Mouse (Mus musculus): ENCODE measurements around the gene Pqlc2. TPM values are rescaled to one million over a fixed set of nuclear protein-coding genes. Genes with fewer than 3 reads are reported as not detected.

Gene Pqlc2
- polyA plus RNA-seq, 1 experiment from 2014 or later = 10.5 TPM

- Histone ChIP-seq H3K27ac (ENCODE audit: low read depth, low read length) (no peak overlapping the region), H3K9me3 (replicated peaks; ENCODE audit: control insufficient read depth, low read length) (no peaks in the 10 kb centered on the region), H3K4me1 (ENCODE audit: control insufficient read depth, insufficient read depth, low read length) (peaks cover 31% of the 10 kb centered on the region), H3K4me2 (ENCODE audit: low read length) (no peak overlapping the region), H3K27me3 (replicated peaks; ENCODE audit: control insufficient read depth, insufficient read depth, low read length) (no peaks in the 10 kb centered on the region), H3K9ac (ENCODE audit: low read length) (no peak overlapping the region), H3K36me3 (ENCODE audit: control insufficient read depth, insufficient read depth, low read length) (0 out of 2 replicates have a peak, but pooled peaks cover 2% of the 10 kb centered on the region), H3K4me3 (ENCODE audit: low read depth, low read length) (no peak overlapping the region)
- DNase-seq (ENCODE audit: low spot score) (no peak), ATAC-seq (no peak)
- 86% methylated on average over 7 of the region's 7 CpGs for WGBS
Observed at GRCm38 (mm10) chr4:139247966-139248365, 62.5 kb downstream of the Pqlc2 start.

GRCm38 (mm10) chr4:139246130-139246877 lies 64.2 kb downstream of the Pqlc2 start:
- DNase-seq (ENCODE audit: low spot score) (peak; percentile 82), ATAC-seq (peak; percentile 90)
- Histone ChIP-seq H3K4me2 (ENCODE audit: low read length) (no peak overlapping the region), H3K9ac (ENCODE audit: low read length) (no peak overlapping the region; the same call in 1 of the 2 replicates), H3K4me3 (ENCODE audit: low read depth, low read length) (no peak overlapping the region), H3K4me1 (ENCODE audit: control insufficient read depth, insufficient read depth, low read length) (peaks cover 27% of the 10 kb centered on the region), H3K27me3 (replicated peaks; ENCODE audit: control insufficient read depth, insufficient read depth, low read length) (no peaks in the 10 kb centered on the region), H3K36me3 (ENCODE audit: control insufficient read depth, insufficient read depth, low read length) (peaks cover 9% of the 10 kb centered on the region; the same call in 1 of the 2 replicates), H3K27ac (ENCODE audit: low read depth, low read length) (peak overlapping the region; percentile 83), H3K9me3 (replicated peaks; ENCODE audit: control insufficient read depth, low read length) (no peaks in the 10 kb centered on the region)
- 10% methylated on average over 7 of the region's 7 CpGs for WGBS

GRCm38 (mm10) chr4:139245534-139245933 lies 65.0 kb downstream of the Pqlc2 start:
- no peak overlapping the region for H3K9ac ChIP-seq (ENCODE audit: low read length)
- peaks cover 27% of the 10 kb centered on the region for H3K4me1 ChIP-seq (ENCODE audit: control insufficient read depth, insufficient read depth, low read length)

DNA sequence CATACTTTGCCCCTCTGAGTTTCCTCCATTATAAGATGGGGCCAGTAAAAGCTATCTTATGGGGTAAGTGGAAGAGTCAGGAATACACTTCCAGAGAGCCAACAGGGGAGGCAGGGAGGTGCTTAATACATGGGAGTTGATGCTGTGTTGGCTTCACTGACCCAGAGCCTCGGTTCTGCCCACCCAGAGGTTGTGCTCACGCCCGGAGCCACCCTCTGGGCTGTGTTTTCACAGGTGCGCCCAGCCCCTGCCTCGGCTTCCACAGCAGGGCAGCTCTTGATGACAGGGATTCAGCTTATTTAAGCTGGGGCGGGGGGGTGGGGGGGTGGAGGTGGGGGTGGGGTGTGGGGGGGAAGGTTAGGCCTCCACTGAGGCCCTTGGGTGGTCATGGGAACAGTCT lies 65.7 kb downstream of the Pqlc2 start:
- WGBS = 69% methylated on average over 6 of the region's 6 CpGs
- peaks cover 20% of the 10 kb centered on the region for H3K36me3 ChIP-seq (ENCODE audit: control insufficient read depth, insufficient read depth, low read length)
- DNase-seq (ENCODE audit: low spot score) = no peak
- no peak overlapping the region for H3K4me3 ChIP-seq (ENCODE audit: low read depth, low read length)
- H3K4me2 ChIP-seq (ENCODE audit: low read length) = no peak overlapping the region
- no peak for ATAC-seq
- H3K27me3 ChIP-seq (replicated peaks; ENCODE audit: control insufficient read depth, insufficient read depth, low read length) = no peaks in the 10 kb centered on the region
- no peak overlapping the region for H3K9ac ChIP-seq (ENCODE audit: low read length)
- no peaks in the 10 kb centered on the region for H3K9me3 ChIP-seq (replicated peaks; ENCODE audit: control insufficient read depth, low read length)
- H3K4me1 ChIP-seq (ENCODE audit: control insufficient read depth, insufficient read depth, low read length) = peaks cover 27% of the 10 kb centered on the region
- no peak overlapping the region for H3K27ac ChIP-seq (ENCODE audit: low read depth, low read length)

More at GRCm38 (mm10) chr4:139245534-139245933, 65.0 kb downstream of the Pqlc2 start:
- DNase-seq (ENCODE audit: low spot score) = no peak
- no peak for ATAC-seq
- H3K4me3 ChIP-seq (ENCODE audit: low read depth, low read length) = no peak overlapping the region
- no peaks in the 10 kb centered on the region for H3K9me3 ChIP-seq (replicated peaks; ENCODE audit: control insufficient read depth, low read length)
- H3K27ac ChIP-seq (ENCODE audit: low read depth, low read length) = peak overlapping the region; percentile 83; the same call in 1 of the 2 replicates
- 81% methylated on average over 2 of the region's 2 CpGs for WGBS
- H3K4me2 ChIP-seq (ENCODE audit: low read length) = no peak overlapping the region
- H3K27me3 ChIP-seq (replicated peaks; ENCODE audit: control insufficient read depth, insufficient read depth, low read length) = no peaks in the 10 kb centered on the region
- H3K36me3 ChIP-seq (ENCODE audit: control insufficient read depth, insufficient read depth, low read length) = peaks cover 12% of the 10 kb centered on the region; the same call in 1 of the 2 replicates

- H3K9ac ChIP-seq (ENCODE audit: low read length) = no peak overlapping the region
- no peaks in the 10 kb centered on the region for H3K27me3 ChIP-seq (replicated peaks; ENCODE audit: control insufficient read depth, insufficient read depth, low read length)
- ATAC-seq (no peak), DNase-seq (ENCODE audit: low spot score) (no peak)
- WGBS = 83% methylated on average over 3 of the region's 3 CpGs
- H3K9me3 ChIP-seq (replicated peaks; ENCODE audit: control insufficient read depth, low read length) = no peaks in the 10 kb centered on the region
- H3K4me1 ChIP-seq (ENCODE audit: control insufficient read depth, insufficient read depth, low read length) = peaks cover 27% of the 10 kb centered on the region
- no peak overlapping the region for H3K4me2 ChIP-seq (ENCODE audit: low read length)
- H3K4me3 ChIP-seq (ENCODE audit: low read depth, low read length) = no peak overlapping the region
- no peak overlapping the region for H3K27ac ChIP-seq (ENCODE audit: low read depth, low read length)
- H3K36me3 ChIP-seq (ENCODE audit: control insufficient read depth, insufficient read depth, low read length) = peaks cover 25% of the 10 kb centered on the region
Observed at GRCm38 (mm10) chr4:139244176-139244575, 66.3 kb downstream of the Pqlc2 start.

Small RNAs within 50 kb of the gene (microRNA-seq; reads per million reads assigned to microRNA genes)
- 0.66 reads per million for gene Gm24245
- gene Gm25732 = not detected

Other genes starting within 250 kb of the Pqlc2 start
- gene Htr6, start 235.1 kb downstream of the Pqlc2 start, polyA plus RNA-seq (2014; fragmentation: Nextera tagmentation; extraction: Ambion mirVana) = 0.30 TPM in 2 replicates
- gene Nbl1, start 217.7 kb downstream of the Pqlc2 start, polyA plus RNA-seq (2014; fragmentation: Nextera tagmentation; extraction: Ambion mirVana) = 22.3 and 29.8 TPM in 2 replicates
- 411 and 472 TPM in 2 replicates for gene Minos1, start 179.6 kb downstream of the Pqlc2 start, polyA plus RNA-seq (2014; fragmentation: Nextera tagmentation; extraction: Ambion mirVana)
- gene Capzb, start 117.8 kb downstream of the Pqlc2 start, polyA plus RNA-seq (2014; fragmentation: Nextera tagmentation; extraction: Ambion mirVana) = 272 and 278 TPM in 2 replicates
- 56.6 and 59.4 TPM in 2 replicates for gene Akr7a5, start within 50 bp of the Pqlc2 start, polyA plus RNA-seq (2014; fragmentation: Nextera tagmentation; extraction: Ambion mirVana)
- 101 and 110 TPM in 2 replicates for gene Mrto4, start 41.9 kb upstream of the Pqlc2 start, polyA plus RNA-seq (2014; fragmentation: Nextera tagmentation; extraction: Ambion mirVana)
- gene Emc1, start 41.9 kb upstream of the Pqlc2 start, polyA plus RNA-seq (2014; fragmentation: Nextera tagmentation; extraction: Ambion mirVana) = 17.9 and 23.3 TPM in 2 replicates
- 51.3 and 71.4 TPM in 2 replicates for gene Ubr4, start 41.9 kb upstream of the Pqlc2 start, polyA plus RNA-seq (2014; fragmentation: Nextera tagmentation; extraction: Ambion mirVana)
- 3.1 and 4.5 TPM in 2 replicates for gene Iffo2, start 219.8 kb upstream of the Pqlc2 start, polyA plus RNA-seq (2014; fragmentation: Nextera tagmentation; extraction: Ambion mirVana)